Comparison of ENCODE assay signal across 10 mouse cellular contexts in genomic region chr2:71542227-71542815, GRCm38 (mm10). TPM values are rescaled to one million over a fixed set of nuclear protein-coding genes. Genes with fewer than 3 reads are reported as not detected.
DNase-seq lines count a peak whose midpoint lies in the region; ATAC-seq and TF ChIP-seq lines count a peak whose summit lies in the region.
"Had no signal": no experiment of that assay in that cellular context is flagged by ENCODE, and none has a peak within 500 bp of the region (broad histone marks: within the 10 kb centered on the region; RNA-seq: fewer than 3 reads in every experiment).

No protein-coding gene starts in this region.

- peaks cover 11% of the 10 kb centered on the region for H3K4me1 ChIP-seq in lung, postnatal 0 days (ENCODE audit: insufficient read depth, low read depth, low read length)
- H3K4me1 ChIP-seq in embryonic facial prominence, embryonic 10.5 days: peaks cover 89% of the 10 kb centered on the region
- H3K4me1 ChIP-seq in forebrain, postnatal 0 days (ENCODE audit: insufficient read depth): no peaks in the 10 kb centered on the region
- H3K4me1 ChIP-seq in stomach, embryonic 15.5 days: peaks cover 42% of the 10 kb centered on the region

- H3K27ac ChIP-seq in lung, postnatal 0 days (ENCODE audit: low read length): no peak overlapping the region
- peak overlapping the region; percentile 91 for H3K27ac ChIP-seq in embryonic facial prominence, embryonic 10.5 days (replicated peaks)
- peak overlapping the region; percentile 50 for H3K27ac ChIP-seq in forebrain, postnatal 0 days (ENCODE audit: low read depth, low read length)
- H3K27ac ChIP-seq in stomach, embryonic 15.5 days: no peak overlapping the region
- H3K27ac ChIP-seq: layer of hippocampus, adult 2 months; neural tube, embryonic 13.5 days had no signal

- 0 out of 2 replicates have a peak overlapping the region, but pooled peaks have one; percentile 14 for H3K4me3 ChIP-seq in lung, postnatal 0 days (ENCODE audit: low read depth, low read length)
- peak overlapping the region; percentile 65 for H3K4me3 ChIP-seq in embryonic facial prominence, embryonic 10.5 days
- peak overlapping the region; percentile 49 for H3K4me3 ChIP-seq in forebrain, postnatal 0 days (ENCODE audit: low read depth, low read length)
- no peak overlapping the region for H3K4me3 ChIP-seq in stomach, embryonic 15.5 days (replicated peaks)
- H3K4me3 ChIP-seq: layer of hippocampus, adult 2 months; neural tube, embryonic 13.5 days had no signal

- no peaks in the 10 kb centered on the region for H3K9me3 ChIP-seq in lung, postnatal 0 days (ENCODE audit: low read length)
- H3K9me3 ChIP-seq in embryonic facial prominence, embryonic 10.5 days: no peaks in the 10 kb centered on the region
- H3K9me3 ChIP-seq in forebrain, postnatal 0 days (ENCODE audit: low read length): no peaks in the 10 kb centered on the region
- no peaks in the 10 kb centered on the region for H3K9me3 ChIP-seq in stomach, embryonic 15.5 days
- H3K9me3 ChIP-seq: neural tube, embryonic 13.5 days had no signal

- peak; percentile 4 for DNase-seq in lung, postnatal 0 days (ENCODE audit: low spot score)
- no peak for DNase-seq in lung, postnatal 36 days
- DNase-seq in embryonic facial prominence, embryonic 10.5 days (ENCODE audit: low spot score): no peak
- peak; percentile 50 for DNase-seq in forebrain, postnatal 0 days
- no peak for DNase-seq in adrenal gland, postnatal 36 days
- DNase-seq in testis, postnatal 14 days (ENCODE audit: low spot score): no peak
- DNase-seq: gastrocnemius, postnatal 14 days had no signal

- no peak overlapping the region; the same call in 1 of the 2 replicates for H3K4me2 ChIP-seq in lung, postnatal 0 days (replicated peaks; ENCODE audit: low read depth, low read length)
- peak overlapping the region; percentile 52 for H3K4me2 ChIP-seq in forebrain, postnatal 0 days (ENCODE audit: low read depth)
- peak overlapping the region; percentile 41; the same call in 1 of the 2 replicates for H3K4me2 ChIP-seq in stomach, embryonic 15.5 days

- no peak for ATAC-seq in lung, postnatal 0 days
- ATAC-seq in forebrain, postnatal 0 days: no peak
- ATAC-seq in stomach, embryonic 15.5 days (ENCODE audit: insufficient read depth, low FRiP score, low read depth): no peak

- no peaks in the 10 kb centered on the region for H3K36me3 ChIP-seq in lung, postnatal 0 days (ENCODE audit: insufficient read depth, low read length)
- H3K36me3 ChIP-seq in embryonic facial prominence, embryonic 10.5 days (replicated peaks): peaks cover 22% of the 10 kb centered on the region
- no peaks in the 10 kb centered on the region for H3K36me3 ChIP-seq in forebrain, postnatal 0 days (ENCODE audit: insufficient read depth)
- H3K36me3 ChIP-seq in stomach, embryonic 15.5 days: no peaks in the 10 kb centered on the region
- H3K36me3 ChIP-seq: neural tube, embryonic 13.5 days had no signal

- 9% methylated on average over 10 of the region's 11 CpGs for WGBS in lung, postnatal 0 days
- 4% methylated on average over 11 of the region's 11 CpGs for WGBS in embryonic facial prominence, embryonic 10.5 days
- WGBS in forebrain, postnatal 0 days: 15% methylated on average over 11 of the region's 11 CpGs
- WGBS in stomach, embryonic 15.5 days: 3% methylated on average over 11 of the region's 11 CpGs

- no peak for TF ChIP-seq EP300 in lung, postnatal 0 days (IDR thresholded peaks at IDR 0.05)

- H3K27me3 ChIP-seq in lung, postnatal 0 days (replicated peaks; ENCODE audit: insufficient read depth, low read length): peaks cover 94% of the 10 kb centered on the region
- H3K27me3 ChIP-seq in embryonic facial prominence, embryonic 10.5 days (replicated peaks; ENCODE audit: low read depth, poor library complexity, severe bottlenecking): peaks cover 99% of the 10 kb centered on the region
- H3K27me3 ChIP-seq in forebrain, postnatal 0 days (ENCODE audit: insufficient read depth, low read length): peaks cover 19% of the 10 kb centered on the region
- peaks cover 89% of the 10 kb centered on the region for H3K27me3 ChIP-seq in stomach, embryonic 15.5 days (replicated peaks)

- TF ChIP-seq CTCF in lung, postnatal 0 days (IDR thresholded peaks at IDR 0.05): no peak
- no peak for TF ChIP-seq CTCF in forebrain, postnatal 0 days (IDR thresholded peaks at IDR 0.05; ENCODE audit: low read depth)

- H3K9ac ChIP-seq in lung, postnatal 0 days (replicated peaks; ENCODE audit: low read depth): no peak overlapping the region
- H3K9ac ChIP-seq in forebrain, postnatal 0 days: peak overlapping the region; percentile 56
- no peak overlapping the region for H3K9ac ChIP-seq in stomach, embryonic 15.5 days
- H3K9ac ChIP-seq: neural tube, embryonic 13.5 days had no signal

RNA-seq across cellular contexts. Expression of gene Dlx2, which starts 4.2 kb away (rescaled TPM):
- polyA plus RNA-seq in lung, postnatal 0 days (2015; fragmentation: Nextera tagmentation; extraction: Ambion mirVana): not detected in 2 replicates
- polyA plus RNA-seq in embryonic facial prominence, embryonic 10.5 days (2016; fragmentation: Nextera tagmentation; extraction: Ambion mirVana): 33.3 and 38.4 TPM in 2 replicates
- total RNA-seq in forebrain, postnatal 0 days (2014; rRNA removed): 19.3 and 28.1 TPM in 2 replicates
- 40.0 and 43.1 TPM in 2 replicates for polyA plus RNA-seq in forebrain, postnatal 0 days (2015; fragmentation: Nextera tagmentation; extraction: Ambion mirVana)
- polyA plus RNA-seq in stomach, embryonic 15.5 days (2015; fragmentation: Nextera tagmentation; extraction: Ambion mirVana): 3.9 and 4.2 TPM in 2 replicates
- under 1 TPM in 1 of 2 experiments, not detected in 1; 0.16 TPM for total RNA-seq in adrenal gland, postnatal 36 days (2021)

RNA-seq across cellular contexts. Expression of gene Dlx1, which starts 14.4 kb away (rescaled TPM):
- not detected in 2 replicates for polyA plus RNA-seq in lung, postnatal 0 days (2015; fragmentation: Nextera tagmentation; extraction: Ambion mirVana)
- 46.1 and 69.6 TPM in 2 replicates for polyA plus RNA-seq in embryonic facial prominence, embryonic 10.5 days (2016; fragmentation: Nextera tagmentation; extraction: Ambion mirVana)
- 73.5 and 80.2 TPM in 2 replicates for total RNA-seq in forebrain, postnatal 0 days (2014; rRNA removed)
- 105 and 139 TPM in 2 replicates for polyA plus RNA-seq in forebrain, postnatal 0 days (2015; fragmentation: Nextera tagmentation; extraction: Ambion mirVana)
- 10.3 and 11.3 TPM in 2 replicates for polyA plus RNA-seq in stomach, embryonic 15.5 days (2015; fragmentation: Nextera tagmentation; extraction: Ambion mirVana)
- under 1 TPM; 0.23 to 0.43 TPM for total RNA-seq in adrenal gland, postnatal 36 days (2021)

Comparison
In these comparisons a context has a peak if more than half of its experiments do, and no peak if none do; other contexts are left out.
1. DNase-seq: peak in lung, postnatal 0 days (single experiment) and forebrain, postnatal 0 days (single experiment); none in lung, postnatal 36 days (single experiment), embryonic facial prominence, embryonic 10.5 days (single experiment), adrenal gland, postnatal 36 days (0 of 2) and testis, postnatal 14 days (single experiment).
2. H3K27ac ChIP-seq: peak in embryonic facial prominence, embryonic 10.5 days (single experiment) and forebrain, postnatal 0 days (single experiment); none in lung, postnatal 0 days (single experiment) and stomach, embryonic 15.5 days (single experiment).
3. RNA of gene Dlx1, which starts 14.4 kb away (polyA plus RNA-seq): 105 to 139 TPM in forebrain, postnatal 0 days, 46.1 to 69.6 TPM in embryonic facial prominence, embryonic 10.5 days and 10.3 to 11.3 TPM in stomach, embryonic 15.5 days; not detected in lung, postnatal 0 days; every median in the first group is over 10 times any median in the second.